7 mouse cellular contexts compared by ENCODE assay signal in genomic region chr10:77434457-77435151, GRCm38 (mm10). TPM values are rescaled to one million over a fixed set of nuclear protein-coding genes. Genes with fewer than 3 reads are reported as not detected.
DNase-seq lines count a peak whose midpoint lies in the region; ATAC-seq and TF ChIP-seq lines count a peak whose summit lies in the region.

No protein-coding gene starts in this region.

- H3K4me1 ChIP-seq in bone marrow macrophage, adult 2 months (ENCODE audit: control insufficient read depth, insufficient read depth, low read length) = peaks cover 9% of the 10 kb centered on the region; the same call in 1 of the 2 replicates
- H3K4me1 ChIP-seq in intestine, embryonic 14.5 days (replicated peaks; ENCODE audit: control insufficient read depth, insufficient read depth, low read length) = no peaks in the 10 kb centered on the region

- peak overlapping the region; percentile 25 for H3K4me3 ChIP-seq in bone marrow macrophage, adult 2 months (ENCODE audit: insufficient read depth, low read length)
- H3K4me3 ChIP-seq in intestine, embryonic 14.5 days (ENCODE audit: low read depth, low read length) = no peak overlapping the region

- intact Hi-C loops in gastrocnemius, postnatal 36 days (cut with DNase I) = no loop called here

- no peaks in the 10 kb centered on the region for H3K9me3 ChIP-seq in intestine, embryonic 14.5 days (ENCODE audit: control insufficient read depth, low read length)

- WGBS in intestine, embryonic 14.5 days = 48% methylated on average over 18 of the region's 18 CpGs

- no peaks in the 10 kb centered on the region for H3K36me3 ChIP-seq in intestine, embryonic 14.5 days (ENCODE audit: control insufficient read depth, insufficient read depth, low read length)

- ATAC-seq in intestine, embryonic 14.5 days (replicated peaks; ENCODE audit: low FRiP score, low TSS enrichment, low read depth) = no peak

- H3K9ac ChIP-seq in intestine, embryonic 14.5 days (ENCODE audit: low read length) = no peak overlapping the region

- H3K27me3 ChIP-seq in intestine, embryonic 14.5 days (replicated peaks; ENCODE audit: control insufficient read depth, insufficient read depth, low read length) = no peaks in the 10 kb centered on the region

- peak; percentile 68 for DNase-seq in cerebellum, adult 9-11 months
- peak; percentile 44 to 62 for DNase-seq in gastrocnemius, postnatal 36 days
- DNase-seq in intestine, embryonic 14.5 days (ENCODE audit: low spot score) = no peak
- DNase-seq in left cerebral cortex, adult 8-10 months (ENCODE audit: low spot score in 2 of 2) = peak; percentile 57 to 92
- DNase-seq in right cerebral cortex, postnatal 14 days = peak; percentile 71
- DNase-seq in spleen, postnatal 10 days (ENCODE audit: low spot score in 2 of 2) = no peak

- H3K27ac ChIP-seq in bone marrow macrophage, adult 2 months (ENCODE audit: insufficient read depth, low read depth, low read length) = no peak overlapping the region
- H3K27ac ChIP-seq in intestine, embryonic 14.5 days (ENCODE audit: low read depth) = no peak overlapping the region

- peak overlapping the region; percentile 11; the same call in 1 of the 2 replicates for H3K4me2 ChIP-seq in intestine, embryonic 14.5 days (ENCODE audit: low read length)

- TF ChIP-seq POLR2A in bone marrow macrophage, adult 2 months (IDR thresholded peaks at IDR 0.05; ENCODE audit: borderline replicate concordance, low read depth, low read length) = no peak

- TF ChIP-seq CTCF in bone marrow macrophage, adult 2 months (IDR thresholded peaks at IDR 0.05; ENCODE audit: low read depth, low read length) = no peak

RNA-seq across cellular contexts. Expression of gene Adarb1, which starts 16.5 kb away (rescaled TPM):
- polyA plus RNA-seq in bone marrow macrophage, adult 2 months (2012; ENCODE audit: insufficient read depth, insufficient read length, missing spikeins) = 0.77 and 0.84 TPM in 2 replicates
- total RNA-seq in gastrocnemius, postnatal 36 days (2021) = 10 to 100 TPM in 1 of 2 experiments, 1 to 10 TPM in 1; 5.9 to 10.7 TPM
- polyA plus RNA-seq in intestine, embryonic 14.5 days (2014; fragmentation: Nextera tagmentation; extraction: Ambion mirVana) = 3.8 and 5.7 TPM in 2 replicates
- total RNA-seq in left cerebral cortex, adult 8-10 months (2022) = 100 to 1,000 TPM; 130 to 141 (median 135) TPM

Comparison
In these comparisons a context has a peak if more than half of its experiments do, and no peak if none do; other contexts are left out.
1. DNase-seq: peak in cerebellum, adult 9-11 months (single experiment), gastrocnemius, postnatal 36 days (2 of 2), left cerebral cortex, adult 8-10 months (2 of 2) and right cerebral cortex, postnatal 14 days (single experiment); none in intestine, embryonic 14.5 days (single experiment) and spleen, postnatal 10 days (0 of 2).
2. RNA of gene Adarb1, which starts 16.5 kb away (total RNA-seq): 130 to 141 TPM in left cerebral cortex, adult 8-10 months; 5.9 to 10.7 TPM in gastrocnemius, postnatal 36 days; every median in the first group is over 10 times any median in the second.